Mouse (Mus musculus): ENCODE results near the gene Tuba1a. TPM values are rescaled to one million over a fixed set of nuclear protein-coding genes. Genes with fewer than 3 reads are reported as not detected.

Tuba1a gene
- total and polyA plus RNA-seq, 2 experiments from 2014 or later = 15,641 to 20,461 TPM

DNA sequence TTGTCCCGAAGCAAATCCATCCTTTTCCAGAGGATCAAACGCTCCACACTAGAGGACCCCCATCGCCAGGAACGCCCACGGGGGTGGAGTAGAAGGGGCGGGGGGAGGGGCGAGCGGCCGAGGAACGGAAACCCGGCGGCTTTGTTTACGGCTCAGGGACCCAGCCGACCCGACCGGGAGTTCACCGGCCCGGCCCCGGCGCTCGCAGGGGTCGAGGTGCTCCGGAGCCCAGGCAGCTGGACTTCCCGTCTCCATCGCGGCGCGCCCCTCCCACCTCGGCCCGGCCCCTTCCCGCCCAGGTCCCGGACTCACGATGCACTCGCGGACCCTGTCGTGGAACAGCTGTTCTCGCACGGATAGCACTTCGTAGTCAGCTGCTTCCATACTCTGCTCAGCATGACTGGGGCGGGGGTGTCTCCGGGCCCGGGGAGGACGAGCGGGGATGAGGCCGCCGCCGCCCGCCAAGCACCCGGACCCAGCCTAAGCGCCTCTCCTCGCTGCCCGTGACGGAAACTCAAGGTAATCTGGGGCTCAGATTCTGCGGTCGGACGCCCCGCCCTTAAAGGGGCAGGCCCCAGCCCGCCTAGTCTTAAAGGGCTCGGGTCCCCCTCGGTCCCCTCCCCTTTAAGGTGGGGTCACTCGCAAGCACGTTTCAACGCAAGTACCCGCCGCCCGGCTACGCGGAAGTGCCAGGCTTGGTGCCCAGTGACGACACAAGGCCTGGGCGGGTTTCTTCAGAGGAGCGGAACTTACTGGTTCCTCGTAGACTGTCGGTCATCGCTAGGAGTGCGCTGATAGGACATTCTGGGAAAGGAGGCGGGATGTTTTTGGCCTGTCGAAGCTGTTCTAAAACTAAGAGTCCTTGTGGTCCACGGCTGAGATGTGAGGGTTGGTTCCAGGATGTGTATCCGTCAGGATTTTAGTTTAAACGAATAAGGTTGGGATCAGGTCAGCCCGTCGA is 35.7 kb downstream of the Tuba1a start, which contains the start of gene Lmbr1l:
Lmbr1l (minus strand) TSS at position 694 of the 961 bp plus-strand sequence.
- no peaks in the 10 kb centered on the region for H3K9me3 ChIP-seq (ENCODE audit: low read length)
- peak within 1 kb of the TSS; percentile 69 for H3K4me2 ChIP-seq (ENCODE audit: low read depth, low read length, poor library complexity, severe bottlenecking)
- DNase-seq (ENCODE audit: low spot score) (peak; percentile 100), ATAC-seq (ENCODE audit: low FRiP score) (peak; percentile 99)
- peak within 1 kb of the TSS; percentile 90 for H3K27ac ChIP-seq (ENCODE audit: low read depth, low read length)
- H3K4me3 ChIP-seq (ENCODE audit: low read depth, low read length) = peak within 1 kb of the TSS; percentile 91
- H3K27me3 ChIP-seq (ENCODE audit: insufficient read depth, low read length) = no peaks in the 10 kb centered on the region
- WGBS = under 1% methylated on average over 82 of the region's 82 CpGs
- TF ChIP-seq CTCF (IDR thresholded peaks at IDR 0.05) = no peak
- peaks cover 5% of the 10 kb centered on the region; the same call in 1 of the 2 replicates for H3K36me3 ChIP-seq (ENCODE audit: insufficient read depth, low read length)
- peak within 1 kb of the TSS; percentile 84 for H3K9ac ChIP-seq (replicated peaks; ENCODE audit: low read length, poor library complexity, severe bottlenecking)
- H3K4me1 ChIP-seq (ENCODE audit: insufficient read depth, low read length) = peaks cover 10% of the 10 kb centered on the region; the same call in 1 of the 2 replicates

DNA sequence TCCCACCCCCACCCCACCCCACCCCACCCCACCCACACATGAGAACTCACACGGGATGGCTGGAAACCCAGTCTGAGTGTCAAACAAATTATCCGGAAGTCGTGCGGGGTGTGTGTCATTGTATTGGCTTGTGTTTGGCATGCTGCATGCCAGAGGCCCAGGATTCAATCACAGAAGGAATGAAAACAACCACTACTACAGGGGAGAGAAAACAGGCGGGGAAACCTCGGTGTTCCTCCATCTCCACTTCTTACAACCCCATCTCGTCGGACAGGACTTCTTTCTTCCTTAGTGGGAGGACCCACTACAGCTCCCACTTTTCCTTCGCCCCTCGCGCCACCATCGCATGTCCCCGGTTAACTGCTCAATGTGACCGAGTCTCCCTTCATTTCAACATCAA is 36.4 kb downstream of the Tuba1a start:
- H3K4me1 ChIP-seq (ENCODE audit: insufficient read depth, low read length) = peaks cover 10% of the 10 kb centered on the region; the same call in 1 of the 2 replicates
- no peaks in the 10 kb centered on the region for H3K9me3 ChIP-seq (ENCODE audit: low read length)
- H3K36me3 ChIP-seq (ENCODE audit: insufficient read depth, low read length) = peaks cover 11% of the 10 kb centered on the region
- H3K4me2 ChIP-seq (ENCODE audit: low read depth, low read length, poor library complexity, severe bottlenecking) = peak overlapping the region; percentile 69
- H3K27me3 ChIP-seq (ENCODE audit: insufficient read depth, low read length) = no peaks in the 10 kb centered on the region
- H3K4me3 ChIP-seq (ENCODE audit: low read depth, low read length) = peak overlapping the region; percentile 91
- ATAC-seq (ENCODE audit: low FRiP score) (no peak), DNase-seq (ENCODE audit: low spot score) (no peak)
- H3K9ac ChIP-seq (replicated peaks; ENCODE audit: low read length, poor library complexity, severe bottlenecking) = peak overlapping the region; percentile 84
- H3K27ac ChIP-seq (ENCODE audit: low read depth, low read length) = peak overlapping the region; percentile 90
- TF ChIP-seq CTCF (IDR thresholded peaks at IDR 0.05) = no peak
- WGBS = under 1% methylated on average over 14 of the region's 14 CpGs

DNA sequence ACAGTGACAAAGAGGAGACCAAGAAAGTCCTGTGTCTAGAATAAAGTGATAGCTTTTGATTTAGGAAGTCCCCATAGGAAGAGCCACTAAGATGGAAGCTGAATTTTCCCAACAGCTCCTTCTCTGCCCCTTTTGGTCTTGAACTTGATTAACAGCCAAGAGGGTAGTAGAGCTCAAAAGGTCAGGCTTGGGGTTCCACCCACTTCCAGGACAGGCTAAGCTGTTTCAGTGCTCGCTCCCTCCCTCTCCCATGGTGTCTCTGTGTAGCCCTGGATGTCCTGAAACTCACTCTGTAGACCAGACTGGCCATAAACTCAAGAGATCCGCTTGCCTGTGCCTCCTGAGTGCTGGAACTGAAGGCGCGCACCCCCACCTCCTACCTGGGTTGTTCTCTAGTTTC is 37.5 kb downstream of the Tuba1a start:
- TF ChIP-seq CTCF (IDR thresholded peaks at IDR 0.05) = no peak
- no peaks in the 10 kb centered on the region for H3K9me3 ChIP-seq (ENCODE audit: low read length)
- peak overlapping the region; percentile 84; the same call in 1 of the 2 replicates for H3K9ac ChIP-seq (replicated peaks; ENCODE audit: low read length, poor library complexity, severe bottlenecking)
- H3K36me3 ChIP-seq (ENCODE audit: insufficient read depth, low read length) = peaks cover 21% of the 10 kb centered on the region
- ATAC-seq (ENCODE audit: low FRiP score) = no peak
- peak overlapping the region; percentile 69 for H3K4me2 ChIP-seq (ENCODE audit: low read depth, low read length, poor library complexity, severe bottlenecking)
- H3K4me3 ChIP-seq (ENCODE audit: low read depth, low read length) = peak overlapping the region; percentile 91
- H3K4me1 ChIP-seq (ENCODE audit: insufficient read depth, low read length) = peaks cover 10% of the 10 kb centered on the region; the same call in 1 of the 2 replicates
- DNase-seq (ENCODE audit: low spot score) = no peak
- WGBS = 91% methylated on average over 4 of the region's 4 CpGs
- no peak overlapping the region for H3K27ac ChIP-seq (ENCODE audit: low read depth, low read length)
- H3K27me3 ChIP-seq (ENCODE audit: insufficient read depth, low read length) = no peaks in the 10 kb centered on the region

DNA sequence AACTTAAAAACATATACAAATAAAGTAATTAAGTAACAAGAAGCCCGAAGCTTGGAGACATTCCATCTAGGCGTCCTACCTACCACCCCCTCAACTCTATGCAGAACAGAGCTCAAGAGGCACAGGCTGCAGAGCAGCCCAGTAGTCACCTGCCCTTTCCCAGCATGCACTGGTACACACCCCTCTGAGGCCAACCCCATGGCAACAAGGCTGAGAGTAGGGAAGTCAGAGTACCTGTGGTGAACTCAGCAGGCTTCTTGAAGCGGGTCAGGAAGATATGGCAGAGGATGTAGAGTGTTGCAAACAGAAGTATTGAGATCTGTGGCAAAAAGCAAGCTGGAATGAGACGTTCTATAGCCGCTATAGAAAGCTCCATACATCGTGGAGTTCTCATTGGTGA is 38.6 kb downstream of the Tuba1a start:
- no peak overlapping the region for H3K27ac ChIP-seq (ENCODE audit: low read depth, low read length)
- peaks cover 25% of the 10 kb centered on the region for H3K36me3 ChIP-seq (ENCODE audit: insufficient read depth, low read length)
- no peak overlapping the region for H3K4me2 ChIP-seq (ENCODE audit: low read depth, low read length, poor library complexity, severe bottlenecking)
- H3K4me3 ChIP-seq (ENCODE audit: low read depth, low read length) = no peak overlapping the region
- no peak for TF ChIP-seq CTCF (IDR thresholded peaks at IDR 0.05)
- peaks cover 10% of the 10 kb centered on the region; the same call in 1 of the 2 replicates for H3K4me1 ChIP-seq (ENCODE audit: insufficient read depth, low read length)
- 88% methylated on average over 6 of the region's 6 CpGs for WGBS
- no peak overlapping the region for H3K9ac ChIP-seq (replicated peaks; ENCODE audit: low read length, poor library complexity, severe bottlenecking)
- no peak for ATAC-seq (ENCODE audit: low FRiP score)
- no peaks in the 10 kb centered on the region for H3K9me3 ChIP-seq (ENCODE audit: low read length)
- no peaks in the 10 kb centered on the region for H3K27me3 ChIP-seq (ENCODE audit: insufficient read depth, low read length)
- no peak for DNase-seq (ENCODE audit: low spot score)

DNA sequence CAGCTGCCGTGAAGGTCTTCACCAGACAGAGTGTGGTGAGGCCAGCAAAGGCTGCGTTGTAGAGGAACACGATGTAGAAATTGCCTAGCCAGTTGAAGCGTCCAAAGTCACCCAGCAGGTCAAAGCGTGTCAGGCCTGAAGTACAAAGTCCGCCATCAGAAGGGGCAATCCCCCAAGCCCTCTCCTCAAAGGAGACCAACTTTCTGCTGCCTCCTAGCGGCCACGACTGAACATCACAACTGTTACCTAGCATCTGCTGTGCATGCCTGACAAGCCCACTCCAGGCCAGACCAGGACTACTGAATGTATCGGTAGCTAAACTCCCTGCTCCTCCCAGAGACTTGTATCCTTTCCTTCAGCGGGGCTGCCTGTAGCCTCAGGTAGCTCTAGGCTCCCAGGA is 48.8 kb downstream of the Tuba1a start:
- ATAC-seq (ENCODE audit: low FRiP score) (no peak), DNase-seq (ENCODE audit: low spot score) (peak; percentile 58)
- H3K27ac ChIP-seq (ENCODE audit: low read depth, low read length) = no peak overlapping the region
- H3K4me2 ChIP-seq (ENCODE audit: low read depth, low read length, poor library complexity, severe bottlenecking) = no peak overlapping the region
- peak; percentile 75 for TF ChIP-seq CTCF (IDR thresholded peaks at IDR 0.05)
- H3K4me3 ChIP-seq (ENCODE audit: low read depth, low read length) = no peak overlapping the region
- WGBS = 25% methylated on average over 10 of the region's 10 CpGs
- H3K27me3 ChIP-seq (ENCODE audit: insufficient read depth, low read length) = no peaks in the 10 kb centered on the region
- H3K36me3 ChIP-seq (ENCODE audit: insufficient read depth, low read length) = peaks cover 34% of the 10 kb centered on the region
- no peaks in the 10 kb centered on the region for H3K9me3 ChIP-seq (ENCODE audit: low read length)
- no peaks in the 10 kb centered on the region for H3K4me1 ChIP-seq (ENCODE audit: insufficient read depth, low read length)
- no peak overlapping the region for H3K9ac ChIP-seq (replicated peaks; ENCODE audit: low read length, poor library complexity, severe bottlenecking)

DNA sequence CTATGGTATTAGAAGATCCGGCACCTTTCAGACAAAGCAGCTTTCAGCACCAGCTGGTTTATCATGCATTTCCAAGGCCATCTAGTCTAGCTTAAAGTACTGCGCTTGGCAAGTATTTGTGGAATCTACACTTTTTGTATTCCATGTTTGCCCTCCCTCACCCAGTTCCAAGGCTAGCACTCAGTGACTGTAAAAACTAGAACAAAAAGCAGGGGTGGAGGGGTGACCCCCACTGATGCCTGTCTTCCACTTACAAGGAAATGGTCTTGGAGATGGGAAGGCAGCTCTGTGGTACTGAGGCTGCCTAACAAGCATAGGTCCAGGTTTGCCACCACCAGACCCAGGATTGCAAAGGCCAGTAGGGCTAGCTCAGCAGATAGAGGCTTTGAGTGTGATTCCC is 50.9 kb downstream of the Tuba1a start:
- 92% methylated on average over 2 of the region's 2 CpGs for WGBS

More for the DNA sequence above, 50.9 kb downstream of the Tuba1a start:
- ATAC-seq (ENCODE audit: low FRiP score) (no peak), DNase-seq (ENCODE audit: low spot score) (no peak)
- H3K9me3 ChIP-seq (ENCODE audit: low read length) = no peaks in the 10 kb centered on the region
- no peak overlapping the region for H3K4me2 ChIP-seq (ENCODE audit: low read depth, low read length, poor library complexity, severe bottlenecking)
- peaks cover 16% of the 10 kb centered on the region; the same call in 1 of the 2 replicates for H3K27me3 ChIP-seq (ENCODE audit: insufficient read depth, low read length)
- no peak overlapping the region for H3K9ac ChIP-seq (replicated peaks; ENCODE audit: low read length, poor library complexity, severe bottlenecking)
- peaks cover 13% of the 10 kb centered on the region for H3K36me3 ChIP-seq (ENCODE audit: insufficient read depth, low read length)
- no peak for TF ChIP-seq CTCF (IDR thresholded peaks at IDR 0.05)
- no peak overlapping the region for H3K27ac ChIP-seq (ENCODE audit: low read depth, low read length)
- H3K4me1 ChIP-seq (ENCODE audit: insufficient read depth, low read length) = peaks cover 6% of the 10 kb centered on the region; the same call in 1 of the 2 replicates
- no peak overlapping the region for H3K4me3 ChIP-seq (ENCODE audit: low read depth, low read length)
